Mouse (Mus musculus) induced T-regulatory cell, adult 2 months (primary cell): Measurements from ENCODE around the gene Olfr458.
"Not testable (repeated sequence)": the region's sequence is repeated elsewhere in the genome, so short reads cannot be mapped to it uniquely, and the experiment has no call there.

Experiments
- DNase-seq: peaks from one replicate; pipeline ENCODE4 v3.0.0-alpha.2; 2012; ENCODE audit warnings: low read depth

Olfr458 gene

DNA sequence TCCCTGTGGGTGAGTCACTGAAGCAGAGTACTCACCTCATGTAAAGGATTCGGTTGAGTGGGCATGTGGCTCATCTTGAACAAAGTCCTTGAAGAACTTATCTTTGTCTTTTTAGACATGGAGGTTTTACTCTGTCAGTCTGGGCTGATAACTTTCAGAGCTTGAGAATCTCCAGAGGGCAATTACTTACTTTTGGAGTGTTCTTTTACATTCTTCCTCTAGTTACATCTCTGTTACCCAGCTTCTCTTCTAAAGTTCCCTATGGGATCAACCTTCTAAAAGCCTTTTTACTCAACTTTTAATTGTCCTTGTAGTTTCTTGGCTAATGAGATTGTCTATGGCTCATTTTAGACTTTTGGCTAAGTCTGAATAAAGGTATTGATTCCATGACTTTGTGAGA, at the start of gene Olfr458:
Olfr458 (minus strand) TSS at position 101 of the 400 bp plus-strand sequence.
- no peak for DNase-seq

DNA sequence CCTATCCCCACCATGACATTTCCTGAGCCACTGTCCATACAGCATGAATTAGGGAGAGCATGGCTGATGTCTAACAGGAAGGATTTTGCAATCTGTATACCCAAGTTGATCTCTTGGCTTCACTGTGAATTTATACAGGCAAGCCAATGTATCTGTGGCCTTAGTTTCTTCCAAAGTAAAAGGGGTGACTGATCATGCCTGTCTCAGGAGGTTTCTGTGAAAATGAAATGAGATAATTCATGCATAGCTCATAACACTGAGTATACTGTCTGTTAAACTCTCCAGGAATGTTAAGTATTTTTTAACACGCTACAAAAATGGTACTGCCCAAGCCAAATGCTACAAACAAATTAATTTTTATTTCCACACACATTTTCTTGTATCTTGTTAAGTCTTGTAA, 48.5 kb upstream of the Olfr458 start:
- no peak for DNase-seq

DNA sequence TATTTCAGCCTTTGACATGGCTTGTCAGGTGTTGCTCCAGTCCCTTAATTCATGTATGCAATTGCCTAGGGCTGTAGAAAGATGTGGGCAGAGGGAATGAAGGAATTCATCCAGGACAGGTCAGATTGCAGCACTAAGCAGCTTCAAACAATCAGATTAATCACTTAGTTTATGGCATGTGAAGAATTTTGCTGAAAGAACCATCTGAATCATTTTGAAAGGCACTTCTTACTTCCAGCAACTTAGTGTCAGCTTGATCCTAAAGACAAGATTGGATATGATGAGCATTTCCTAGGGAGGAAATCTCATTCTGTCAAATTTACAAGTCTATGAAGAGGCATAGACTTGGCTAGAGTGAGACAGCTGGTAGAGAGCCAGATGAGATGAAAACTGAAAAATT, 44.3 kb upstream of the Olfr458 start:
- no peak for DNase-seq

DNA sequence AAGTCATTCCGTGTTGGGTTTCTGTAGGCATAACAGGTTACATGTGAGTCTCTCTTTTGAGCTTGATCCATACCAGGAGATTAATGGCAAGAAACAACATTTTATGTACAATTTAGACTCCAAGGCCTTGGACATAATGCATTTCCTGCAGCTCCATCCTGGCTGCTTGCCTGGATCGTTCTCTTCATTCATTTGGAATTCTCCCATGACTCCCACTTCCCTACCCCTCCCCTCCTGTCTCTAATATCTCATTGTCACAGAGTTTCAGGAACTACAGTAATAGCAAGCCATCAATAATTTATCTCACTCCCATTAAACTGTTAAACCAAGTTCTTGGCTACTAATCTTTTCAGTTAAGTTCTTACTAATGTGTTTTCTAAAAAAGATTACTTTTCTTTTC, 38.5 kb upstream of the Olfr458 start:
- no peak for DNase-seq

DNA sequence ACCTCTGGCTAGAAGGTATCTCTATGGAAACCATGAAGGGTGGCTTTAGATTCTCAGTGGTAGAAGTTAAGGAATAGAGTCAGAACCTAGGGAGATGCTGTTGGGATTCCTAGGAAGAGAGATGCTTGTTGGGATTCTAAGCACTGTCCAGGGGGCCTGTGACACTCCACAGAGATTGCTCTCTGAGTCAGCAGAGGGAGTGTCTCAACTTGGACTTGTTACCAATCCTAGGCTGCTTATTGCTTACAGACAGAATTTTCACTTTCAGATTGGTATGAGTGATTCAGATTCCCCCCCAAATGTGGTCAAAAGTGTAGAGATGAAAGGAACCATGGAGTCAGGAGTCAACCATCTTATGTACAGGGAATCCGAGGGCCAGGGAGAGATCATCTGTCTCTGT, 24.7 kb upstream of the Olfr458 start:
- DNase-seq: no peak

DNA sequence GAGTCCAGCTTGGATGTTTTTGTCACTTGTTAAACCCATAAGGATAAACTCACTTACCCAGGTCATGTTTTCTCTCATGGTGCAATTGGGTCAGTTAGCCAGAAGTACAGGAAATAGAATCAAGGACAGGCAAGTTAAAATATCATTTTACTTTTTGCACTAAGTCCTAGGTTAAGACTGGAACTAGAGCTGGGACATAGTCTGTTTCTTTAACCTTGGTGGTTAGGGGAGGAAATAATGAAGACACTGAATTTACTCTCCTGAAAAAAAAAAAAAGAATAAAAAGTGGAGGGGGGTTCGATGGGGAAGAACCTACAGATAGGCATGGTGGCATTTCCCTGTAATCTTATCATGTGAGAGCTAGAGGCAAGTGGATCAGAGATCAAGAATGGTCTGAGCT, 22.1 kb upstream of the Olfr458 start, which contains the start of gene Olfr456:
Olfr456 (minus strand) TSS at position 101 of the 400 bp plus-strand sequence.
- DNase-seq: no peak

DNA sequence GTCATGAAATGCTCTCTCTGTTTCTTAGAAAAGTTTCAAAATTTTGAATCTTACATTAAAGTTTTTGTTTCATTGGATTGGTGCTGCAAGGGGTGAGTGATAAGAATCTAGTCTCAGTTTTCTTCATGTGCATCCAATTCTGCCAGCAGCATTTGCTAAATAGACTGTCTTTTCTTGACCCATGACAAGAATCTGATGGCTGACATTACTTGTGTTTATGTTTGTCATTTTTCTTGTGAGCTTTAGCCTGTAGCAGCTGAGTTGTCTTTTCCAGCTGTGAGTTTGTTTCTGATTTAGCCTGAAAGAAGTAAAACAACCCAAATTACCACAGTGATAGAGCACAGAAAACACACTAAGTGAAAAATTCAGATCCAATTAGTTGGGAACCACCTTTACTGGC, 19.6 kb upstream of the Olfr458 start:
- DNase-seq: no peak

DNA sequence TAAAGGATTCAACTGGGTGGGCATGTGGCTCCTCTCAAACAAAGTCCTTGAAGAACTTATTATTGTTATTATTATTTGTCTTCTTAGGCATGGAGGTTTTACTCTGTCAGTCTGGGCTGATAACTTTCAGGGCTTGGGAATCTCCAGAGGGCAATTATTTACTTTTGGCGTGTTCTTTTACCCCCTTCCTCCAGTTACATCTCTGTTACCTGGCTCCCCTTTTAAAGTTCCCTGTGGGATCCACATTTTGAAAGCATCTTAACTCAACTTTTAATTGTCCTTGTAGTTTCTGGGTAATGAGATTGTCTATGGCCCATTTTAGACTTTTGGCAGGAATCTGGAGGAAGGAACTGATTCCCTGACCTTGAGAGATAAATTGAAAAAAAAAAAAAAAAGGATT, 11.2 kb upstream of the Olfr458 start, which contains the start of gene Olfr457:
Olfr457 (minus strand) TSS at position 101 of the 400 bp plus-strand sequence.
- no peak for DNase-seq

DNA sequence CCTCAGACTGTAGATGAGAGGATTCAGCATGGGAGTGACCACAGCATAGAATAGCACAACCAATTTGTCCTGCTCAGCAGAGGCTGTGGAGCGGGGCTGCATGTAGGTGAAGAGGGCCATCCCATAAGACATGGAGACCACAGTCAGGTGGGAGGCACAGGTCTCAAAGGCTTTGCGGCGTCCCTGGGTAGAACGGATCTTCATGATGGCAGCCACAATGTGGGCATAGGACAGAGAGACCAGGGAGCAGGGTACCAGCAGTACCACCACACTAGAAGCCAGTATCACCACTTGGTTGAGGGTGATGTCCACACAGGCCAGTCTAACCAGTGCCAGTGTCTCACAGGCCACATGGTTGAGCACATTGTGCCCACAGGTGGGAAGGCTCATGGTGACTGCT, 6.3 kb upstream of the Olfr458 start:
- not testable (repeated sequence) for DNase-seq

DNA sequence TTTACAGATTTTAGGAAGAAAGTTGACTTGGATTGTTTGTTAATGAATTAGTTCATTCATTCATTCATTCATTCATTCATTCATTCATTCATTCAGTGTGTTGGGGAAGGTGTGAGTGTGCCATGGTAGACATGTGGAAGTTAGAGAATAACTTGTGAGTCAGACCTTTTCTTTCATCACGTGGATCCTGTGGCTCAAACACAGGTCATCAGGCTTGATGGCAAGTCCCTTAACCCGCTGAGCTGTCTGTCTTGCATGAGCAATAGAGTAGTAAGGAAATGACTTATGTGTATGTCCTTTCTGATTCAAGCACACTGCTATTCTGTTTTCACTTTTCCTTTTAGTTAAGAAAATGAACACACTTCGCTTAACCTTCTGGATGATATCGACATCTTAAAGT, 5.5 kb upstream of the Olfr458 start:
- no peak for DNase-seq

DNA sequence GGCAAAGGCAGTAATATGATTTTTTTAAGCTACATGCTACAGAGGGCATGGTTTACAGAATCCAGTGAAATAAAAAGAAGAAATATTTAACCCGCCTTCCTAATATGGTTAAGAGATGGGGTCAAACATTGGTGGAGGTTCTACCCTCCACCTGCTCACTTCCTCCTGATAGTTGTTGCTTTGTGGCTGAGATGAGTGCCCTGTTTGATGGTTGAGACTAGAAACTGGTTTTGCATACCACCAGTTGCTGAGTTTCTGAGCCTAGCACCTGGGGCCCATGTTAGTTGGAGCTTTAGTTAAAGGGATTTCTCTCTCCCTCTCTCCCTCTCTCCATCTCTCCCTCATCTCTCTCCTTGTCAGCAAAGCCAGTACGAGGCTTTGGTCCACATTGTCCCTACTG, 17.6 kb downstream of the Olfr458 start:
- no peak for DNase-seq

DNA sequence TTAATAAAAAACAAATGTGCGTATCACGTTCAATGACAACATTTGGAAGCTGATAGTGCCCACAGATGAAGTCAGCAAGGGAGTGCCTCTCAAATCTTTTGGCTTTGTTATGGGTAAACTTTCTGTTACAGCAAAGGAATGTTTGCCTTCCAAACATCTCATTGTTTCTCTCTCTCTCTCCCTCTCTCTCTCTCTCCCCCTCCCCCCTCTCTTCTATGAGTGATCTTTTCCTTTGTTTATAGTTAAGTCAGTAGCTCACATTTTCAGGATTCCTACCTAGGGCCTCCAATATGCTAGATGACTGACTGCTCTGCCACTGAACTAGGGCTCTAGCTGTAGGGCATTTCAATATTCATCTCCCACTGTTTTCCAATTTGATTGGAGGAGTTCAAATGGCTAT, 20.5 kb downstream of the Olfr458 start:
- no peak for DNase-seq

DNA sequence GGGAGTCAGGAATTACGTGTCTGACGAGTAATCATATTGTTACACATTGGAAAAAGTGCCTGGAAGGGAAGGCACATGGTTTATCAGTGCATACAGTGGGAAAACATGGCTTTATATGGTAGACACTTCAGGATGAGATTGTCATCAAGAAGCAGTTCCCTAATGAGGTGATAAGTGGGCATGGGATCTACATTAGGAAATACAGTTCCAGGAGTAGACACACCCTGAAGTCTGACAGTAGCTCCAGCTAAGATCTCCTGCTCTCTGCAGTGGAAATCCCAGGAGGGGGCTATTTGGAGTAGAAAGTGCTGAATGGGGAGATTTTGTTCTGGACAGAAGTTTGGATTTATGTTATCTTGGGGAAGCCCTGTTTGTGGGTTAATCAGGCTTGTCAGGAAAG, 23.6 kb downstream of the Olfr458 start:
- no peak for DNase-seq

DNA sequence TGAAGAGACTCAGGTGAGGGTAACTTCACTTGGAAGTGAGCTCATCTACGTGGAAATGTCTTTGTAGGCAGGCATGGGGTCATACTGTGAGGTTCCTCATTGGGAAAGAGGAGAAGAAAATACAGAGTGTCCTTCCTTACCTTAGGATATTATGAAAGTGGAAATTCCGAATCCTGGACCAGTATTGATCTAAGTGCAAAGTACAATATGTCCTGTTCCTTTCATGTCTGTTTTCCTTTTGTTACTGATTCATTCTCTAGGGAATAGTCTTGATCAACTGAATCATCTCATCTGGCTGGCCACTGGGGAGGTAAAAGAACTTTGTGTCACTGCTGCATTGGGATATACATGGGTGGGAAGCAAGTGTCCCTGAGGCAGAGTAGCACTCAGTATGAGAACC, 29.5 kb downstream of the Olfr458 start:
- no peak for DNase-seq

DNA sequence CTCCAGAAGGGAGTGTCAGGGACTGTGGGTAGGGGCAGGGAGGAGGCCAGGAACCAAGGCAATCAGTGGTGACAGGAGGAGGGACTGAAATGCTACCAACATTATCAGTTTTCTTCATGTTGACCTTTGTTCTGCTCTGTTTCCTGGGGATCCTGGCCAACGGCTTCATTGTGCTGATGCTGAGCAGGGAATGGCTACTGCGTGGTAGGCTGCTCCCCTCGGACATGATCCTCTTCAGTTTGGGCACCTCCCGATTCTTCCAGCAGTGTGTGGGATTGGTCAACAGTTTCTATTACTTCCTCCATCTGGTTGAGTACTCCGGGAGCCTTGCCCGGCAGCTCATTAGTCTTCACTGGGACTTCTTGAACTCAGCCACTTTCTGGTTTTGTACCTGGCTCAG, 30.6 kb downstream of the Olfr458 start, which contains the start of gene Tas2r126:
Tas2r126 (plus strand) TSS at position 90 of the 400 bp plus-strand sequence.
- DNase-seq: no peak

DNA sequence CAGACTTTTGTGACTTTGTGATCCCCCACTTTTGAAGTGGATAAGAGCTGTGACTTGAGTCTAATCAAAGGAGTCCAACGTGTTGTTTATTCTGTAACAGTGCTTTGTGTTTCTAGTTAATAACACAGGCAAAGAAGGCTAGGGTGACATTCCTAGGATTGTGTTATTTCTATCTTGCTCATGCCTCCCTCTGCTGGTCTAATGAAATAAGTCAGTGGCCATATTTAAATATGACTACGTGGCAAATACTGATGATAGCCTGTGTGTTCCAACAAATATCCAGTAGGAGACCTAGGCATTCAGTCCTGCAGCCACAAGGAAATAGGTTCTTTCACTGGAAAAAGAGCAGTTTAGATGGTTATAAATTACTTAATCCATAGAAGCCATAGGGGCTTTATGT, 31.4 kb downstream of the Olfr458 start:
- peak; percentile 1 for DNase-seq

DNA sequence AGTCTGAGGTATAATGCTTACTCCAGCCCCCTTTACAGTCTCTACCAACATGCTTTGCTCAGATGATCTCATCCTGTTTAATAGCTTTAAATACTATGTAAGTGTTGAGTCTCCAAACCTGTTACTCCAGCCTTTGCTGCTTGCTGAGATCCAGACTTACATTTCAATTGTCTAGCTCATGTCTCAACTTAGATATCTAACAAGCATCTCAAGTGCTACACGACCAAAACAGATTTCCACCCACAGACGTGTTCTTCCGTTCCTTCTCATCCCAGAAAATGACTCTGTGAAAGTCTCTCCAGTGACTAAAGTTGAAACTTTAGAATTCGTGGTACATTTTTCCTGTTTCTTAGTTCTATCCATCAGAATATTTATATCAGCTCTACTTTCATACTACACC, 38.7 kb downstream of the Olfr458 start:
- DNase-seq: no peak

DNA sequence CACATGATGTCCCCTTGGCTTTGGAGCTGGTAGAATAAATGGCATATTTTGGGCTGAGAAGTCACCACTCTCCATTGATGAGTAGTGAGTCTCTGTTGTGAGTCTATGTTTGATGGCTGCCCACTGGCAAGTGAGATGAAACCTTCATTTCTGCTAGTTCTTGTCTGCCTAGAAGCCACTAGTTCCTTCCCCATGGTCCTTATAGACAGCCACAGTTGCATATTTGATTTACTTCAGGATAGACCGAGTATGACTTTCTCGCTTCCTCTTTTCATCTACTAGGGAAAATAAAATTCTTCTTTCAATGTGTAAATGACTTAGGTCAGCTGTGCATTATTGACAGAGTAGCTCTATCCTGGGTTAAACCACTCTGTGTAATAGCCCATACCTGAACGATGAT, 40.5 kb downstream of the Olfr458 start:
- no peak for DNase-seq

DNA sequence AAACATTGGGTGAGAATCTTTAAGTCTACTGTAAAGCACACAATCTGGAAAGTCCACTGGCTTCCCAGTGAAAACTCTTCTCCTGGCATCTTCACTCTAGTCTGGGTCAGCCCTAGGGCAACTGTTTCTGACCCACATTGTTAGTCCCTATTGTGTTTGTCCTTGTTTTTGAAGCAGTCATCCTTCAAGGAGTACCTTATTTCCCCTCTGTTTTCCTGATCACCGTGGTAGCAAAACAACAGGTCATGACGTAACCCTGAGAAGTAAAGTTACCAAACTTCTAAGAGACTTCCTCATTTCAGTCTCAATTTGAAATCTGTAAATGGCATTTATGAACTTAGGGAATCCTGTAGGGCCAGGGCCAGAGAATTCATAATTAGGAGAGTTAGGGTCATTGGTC, 43.6 kb downstream of the Olfr458 start:
- no peak for DNase-seq

DNA sequence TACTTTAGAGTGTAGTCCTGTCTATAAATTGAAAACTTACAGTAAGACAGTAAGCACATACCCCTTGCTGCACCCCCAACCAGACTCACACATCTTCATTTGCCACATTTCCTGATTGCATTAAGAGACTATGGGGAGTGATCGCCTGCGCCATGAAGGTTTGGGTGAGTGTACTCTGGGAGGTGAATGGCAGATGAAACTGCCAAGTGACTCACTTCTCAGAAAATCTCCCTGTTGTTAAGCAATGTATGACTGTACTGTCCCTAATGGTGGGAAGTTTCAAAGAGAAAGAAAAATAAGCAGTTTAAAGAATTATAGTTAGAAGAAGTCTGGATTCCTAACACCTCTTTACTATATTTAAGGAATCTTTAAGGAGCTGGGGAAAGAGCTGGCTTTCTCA, 45.6 kb downstream of the Olfr458 start:
- DNase-seq: no peak
